Mouse (Mus musculus) MEL (cell line): ENCODE data around the gene Sgpp1. TPM values are rescaled to one million over a fixed set of nuclear protein-coding genes. Genes with fewer than 3 reads are reported as not detected.

Experiments
- DNase-seq: peaks from one replicate; pipeline ENCODE4 v3.0.0; 2011; ENCODE audit warnings: low read depth, low spot score
- H3K27ac ChIP-seq: 2 replicates; pipeline ENCODE4 v1.5.1; 2012; ENCODE audit warnings: low read depth, mild to moderate bottlenecking, control low read depth, low read length, moderate library complexity; ENCODE audit not compliant: control insufficient read depth
- H3K27me3 ChIP-seq, 2 experiments: fragments of 150-350 bp in 1 of 2; sonication (generic) in 1 of 2; 2 replicates each; pipeline ENCODE4 v1.6.1; 2012; ENCODE audit warnings: low read length in 2 of 2, mild to moderate bottlenecking in 2 of 2, improper control_type of control experiment in 1 of 2, moderate library complexity in 1 of 2; ENCODE audit not compliant: insufficient read depth in 2 of 2, control insufficient read depth in 1 of 2
- H3K36me3 ChIP-seq, 2 experiments: 2 replicates each; pipeline ENCODE4 v1.6.1; 2012 to 2014; ENCODE audit warnings: low read length in 2 of 2, improper control_type of control experiment in 1 of 2, inconsistent platforms in 1 of 2, mild to moderate bottlenecking in 1 of 2; ENCODE audit not compliant: insufficient read depth in 2 of 2, control insufficient read depth in 1 of 2
- H3K4me1 ChIP-seq, 2 experiments: fragments of 150-350 bp in 1 of 2; sonication (generic) in 1 of 2; 2 replicates each; pipeline ENCODE4 v1.6.1; 2012; ENCODE audit warnings: low read length in 2 of 2, improper control_type of control experiment in 1 of 2, mild to moderate bottlenecking in 1 of 2; ENCODE audit not compliant: insufficient read depth in 2 of 2, control insufficient read depth in 1 of 2
- H3K4me3 ChIP-seq, 2 experiments: fragments of 150-350 bp in 1 of 2; sonication (generic) in 1 of 2; 2 replicates each; pipeline ENCODE4 v1.5.1; 2012; ENCODE audit warnings: low read depth in 2 of 2, low read length in 2 of 2, mild to moderate bottlenecking in 2 of 2, moderate library complexity in 2 of 2, control low read depth in 1 of 2, improper control_type of control experiment in 1 of 2; ENCODE audit not compliant: control insufficient read depth in 1 of 2, insufficient read depth in 1 of 2
- H3K79me2 ChIP-seq: 2 replicates; pipeline ENCODE4 v1.6.1; 2012; ENCODE audit warnings: mild to moderate bottlenecking, low read length, moderate library complexity; ENCODE audit not compliant: control insufficient read depth, poor library complexity, insufficient read depth
- H3K9ac ChIP-seq: 2 replicates; pipeline ENCODE4 v1.6.1; 2012; ENCODE audit warnings: low read depth, mild to moderate bottlenecking, control low read depth, low read length, moderate library complexity; ENCODE audit not compliant: control insufficient read depth, poor library complexity, severe bottlenecking
- H3K9me3 ChIP-seq: fragments of 150-350 bp; sonication (generic); replicated peaks from 2 replicates; pipeline ENCODE4 v1.6.1; 2012; ENCODE audit warnings: mild to moderate bottlenecking, low read length, improper control_type of control experiment, moderate library complexity; ENCODE audit not compliant: insufficient read depth
- CHD1 ChIP-seq: IDR thresholded peaks from 2 replicates; pipeline ENCODE4 v1.6.1; 2012; ENCODE audit warnings: low read depth, mild to moderate bottlenecking, inconsistent platforms, low read length, improper control_type of control experiment
- CHD2 ChIP-seq: IDR thresholded peaks from 2 replicates; pipeline ENCODE4 v1.6.1; 2011; ENCODE audit warnings: low read length, improper control_type of control experiment
- E2F4 ChIP-seq: IDR thresholded peaks from 2 replicates; pipeline ENCODE4 v1.6.1; 2011; ENCODE audit warnings: low read depth, low read length, improper control_type of control experiment, borderline replicate concordance
- ELF1 ChIP-seq: IDR thresholded peaks from 2 replicates; pipeline ENCODE4 v1.6.1; 2014; ENCODE audit warnings: low read depth, mild to moderate bottlenecking, inconsistent platforms, low read length, improper control_type of control experiment, moderate library complexity
- EP300 ChIP-seq, 2 experiments: IDR thresholded peaks; 2 replicates each; pipeline ENCODE4 v1.6.1; 2011; ENCODE audit warnings: improper control_type of control experiment in 2 of 2, low read length in 2 of 2, low read depth in 1 of 2, mild to moderate bottlenecking in 1 of 2
- ETS1 ChIP-seq: IDR thresholded peaks from 2 replicates; pipeline ENCODE4 v1.6.1; 2012; ENCODE audit warnings: low read depth, mild to moderate bottlenecking, inconsistent platforms, low read length, improper control_type of control experiment, moderate library complexity
- GABPA ChIP-seq: IDR thresholded peaks from 2 replicates; pipeline ENCODE4 v1.6.1; 2012; ENCODE audit warnings: low read depth, mild to moderate bottlenecking, inconsistent platforms, low read length, improper control_type of control experiment, moderate library complexity
- GATA1 ChIP-seq: IDR thresholded peaks from 2 replicates; pipeline ENCODE4 v1.6.1; 2011; ENCODE audit warnings: low read depth, low read length, improper control_type of control experiment
- HCFC1 ChIP-seq: IDR thresholded peaks from 2 replicates; pipeline ENCODE4 v1.6.1; 2012; ENCODE audit warnings: low read depth, mild to moderate bottlenecking, inconsistent platforms, low read length, improper control_type of control experiment, moderate library complexity
- JUND ChIP-seq: IDR thresholded peaks from 2 replicates; pipeline ENCODE4 v1.6.1; 2011; ENCODE audit warnings: low read depth, mild to moderate bottlenecking, improper control_type of control experiment, low read length
- KAT2A ChIP-seq: conservative IDR thresholded peaks from 2 replicates; pipeline ENCODE4 v1.6.1; 2012; ENCODE audit warnings: low read depth, low read length, improper control_type of control experiment, inconsistent platforms
- MAFK ChIP-seq: IDR thresholded peaks from 2 replicates; pipeline ENCODE4 v1.6.1; 2011; ENCODE audit warnings: low read depth, mild to moderate bottlenecking, low read length, improper control_type of control experiment, borderline replicate concordance
- MAX ChIP-seq: IDR thresholded peaks from 2 replicates; pipeline ENCODE4 v1.6.1; 2011; ENCODE audit warnings: low read length, improper control_type of control experiment
- MAZ ChIP-seq: IDR thresholded peaks from 2 replicates; pipeline ENCODE4 v1.6.1; 2012; ENCODE audit warnings: low read depth, mild to moderate bottlenecking, inconsistent platforms, low read length, improper control_type of control experiment
- MEF2A ChIP-seq: IDR thresholded peaks from 2 replicates; pipeline ENCODE4 v1.6.1; 2014; ENCODE audit warnings: low read depth, mild to moderate bottlenecking, inconsistent platforms, low read length, improper control_type of control experiment; ENCODE audit not compliant: poor library complexity, insufficient replicate concordance, severe bottlenecking; ENCODE audit errors: extremely low read depth
- MXI1 ChIP-seq: IDR thresholded peaks from 2 replicates; pipeline ENCODE4 v1.6.1; 2011; ENCODE audit warnings: mild to moderate bottlenecking, low read depth, low read length, improper control_type of control experiment
- MYB ChIP-seq: IDR thresholded peaks from 2 replicates; pipeline ENCODE4 v1.6.1; 2011; ENCODE audit warnings: mild to moderate bottlenecking, low read depth, low read length, improper control_type of control experiment
- MYC ChIP-seq: IDR thresholded peaks from 2 replicates; pipeline ENCODE4 v1.6.1; 2011; ENCODE audit warnings: low read depth, mild to moderate bottlenecking, low read length, improper control_type of control experiment, moderate library complexity
- NRF1 ChIP-seq: IDR thresholded peaks from 2 replicates; pipeline ENCODE4 v1.6.1; 2014; ENCODE audit warnings: low read depth, mild to moderate bottlenecking, inconsistent platforms, low read length, improper control_type of control experiment, moderate library complexity; ENCODE audit not compliant: poor library complexity, insufficient read depth, severe bottlenecking
- POLR2A ChIP-seq, 2 experiments: IDR thresholded peaks; 2 replicates each; pipeline ENCODE4 v1.6.1; 2011 to 2012; ENCODE audit warnings: low read length in 2 of 2, mild to moderate bottlenecking in 2 of 2, control low read depth in 1 of 2, improper control_type of control experiment in 1 of 2, low read depth in 1 of 2, moderate library complexity in 1 of 2; ENCODE audit not compliant: control insufficient read depth in 1 of 2, insufficient read depth in 1 of 2, poor library complexity in 1 of 2
- POLR2AphosphoS2 ChIP-seq: IDR thresholded peaks from 2 replicates; pipeline ENCODE4 v1.6.1; 2011; ENCODE audit warnings: low read length, improper control_type of control experiment
- POLR2AphosphoS5 ChIP-seq: IDR thresholded peaks from 2 replicates; pipeline ENCODE4 v1.6.1; 2012; ENCODE audit warnings: low read depth, borderline replicate concordance, mild to moderate bottlenecking, inconsistent platforms, low read length, moderate library complexity, mixed read lengths
- RAD21 ChIP-seq: IDR thresholded peaks from 2 replicates; pipeline ENCODE4 v1.6.1; 2011; ENCODE audit warnings: mild to moderate bottlenecking, low read depth, low read length, improper control_type of control experiment
- RCOR1 ChIP-seq: IDR thresholded peaks from 2 replicates; pipeline ENCODE4 v1.6.1; 2012; ENCODE audit warnings: low read depth, mild to moderate bottlenecking, inconsistent platforms, low read length, improper control_type of control experiment
- SIN3A ChIP-seq: IDR thresholded peaks from 2 replicates; pipeline ENCODE4 v1.6.1; 2012; ENCODE audit warnings: low read length, improper control_type of control experiment, inconsistent platforms
- SMC3 ChIP-seq: IDR thresholded peaks from 2 replicates; pipeline ENCODE4 v1.6.1; 2011; ENCODE audit warnings: low read depth, low read length, improper control_type of control experiment
- TAL1 ChIP-seq: IDR thresholded peaks from 2 replicates; pipeline ENCODE4 v1.6.1; 2012; ENCODE audit warnings: mild to moderate bottlenecking, inconsistent platforms, low read length, moderate library complexity, mixed read lengths
- TBP ChIP-seq: IDR thresholded peaks from 2 replicates; pipeline ENCODE4 v1.8.0; 2011; ENCODE audit warnings: low read depth, low read length, improper control_type of control experiment
- TCF12 ChIP-seq: IDR thresholded peaks from 2 replicates; pipeline ENCODE4 v1.6.1; 2014; ENCODE audit warnings: low read depth, mild to moderate bottlenecking, inconsistent platforms, low read length, improper control_type of control experiment, moderate library complexity
- UBTF ChIP-seq: IDR thresholded peaks from 2 replicates; pipeline ENCODE4 v1.6.1; 2012; ENCODE audit warnings: low read depth, mild to moderate bottlenecking, inconsistent platforms, low read length, improper control_type of control experiment, moderate library complexity, borderline replicate concordance; ENCODE audit not compliant: insufficient read depth
- USF1 ChIP-seq: IDR thresholded peaks from 2 replicates; pipeline ENCODE4 v1.6.1; 2014; ENCODE audit warnings: low read depth, mild to moderate bottlenecking, inconsistent platforms, low read length, improper control_type of control experiment, moderate library complexity
- USF2 ChIP-seq, 2 experiments: IDR thresholded peaks; 2 replicates each; pipeline ENCODE4 v1.6.1; 2011 to 2012; ENCODE audit warnings: improper control_type of control experiment in 2 of 2, low read length in 2 of 2, borderline replicate concordance in 1 of 2, inconsistent platforms in 1 of 2, low read depth in 1 of 2, mild to moderate bottlenecking in 1 of 2; ENCODE audit not compliant: insufficient read depth in 1 of 2
- ZC3H11A ChIP-seq: IDR thresholded peaks from 2 replicates; pipeline ENCODE4 v1.6.1; 2012; ENCODE audit warnings: low read depth, mild to moderate bottlenecking, inconsistent platforms, low read length, improper control_type of control experiment
- ZKSCAN1 ChIP-seq: IDR thresholded peaks from 2 replicates; pipeline ENCODE4 v1.6.1; 2012; ENCODE audit warnings: low read depth, mild to moderate bottlenecking, inconsistent platforms, low read length, improper control_type of control experiment, moderate library complexity
- ZMIZ1 ChIP-seq: IDR thresholded peaks from 2 replicates; pipeline ENCODE4 v1.6.1; 2012; ENCODE audit warnings: low read depth, mild to moderate bottlenecking, inconsistent platforms, low read length, improper control_type of control experiment, moderate library complexity
- ZNF384 ChIP-seq: IDR thresholded peaks from 2 replicates; pipeline ENCODE4 v1.6.1; 2012; ENCODE audit warnings: low read depth, mild to moderate bottlenecking, inconsistent platforms, low read length, improper control_type of control experiment
- polyA plus RNA-seq, 2 experiments: library from polyadenylated mRNA; stranded (reverse) in 1 of 2; unstranded in 1 of 2; fragments of >175 nt in 1 of 2; fragments of >200 nt in 1 of 2; gene quantifications; 2 replicates each; pipeline versions ENCODE4 v1.2.1 to v1.2.4; 2012; ENCODE audit warnings: low replicate concordance in 2 of 2, low read depth in 1 of 2; ENCODE audit not compliant: insufficient read length in 2 of 2, insufficient read depth in 1 of 2, missing spikeins in 1 of 2
- total RNA-seq: library from RNA; depleted of rRNA; stranded (reverse); fragments of 300-350 nt; gene quantifications from 2 replicates; pipeline ENCODE4 v1.2.3, GENCODE M21; 2012

The Sgpp1 gene
- total and polyA plus RNA-seq, 3 experiments = 22.7 to 28.8 TPM; not detected in 1

DNA sequence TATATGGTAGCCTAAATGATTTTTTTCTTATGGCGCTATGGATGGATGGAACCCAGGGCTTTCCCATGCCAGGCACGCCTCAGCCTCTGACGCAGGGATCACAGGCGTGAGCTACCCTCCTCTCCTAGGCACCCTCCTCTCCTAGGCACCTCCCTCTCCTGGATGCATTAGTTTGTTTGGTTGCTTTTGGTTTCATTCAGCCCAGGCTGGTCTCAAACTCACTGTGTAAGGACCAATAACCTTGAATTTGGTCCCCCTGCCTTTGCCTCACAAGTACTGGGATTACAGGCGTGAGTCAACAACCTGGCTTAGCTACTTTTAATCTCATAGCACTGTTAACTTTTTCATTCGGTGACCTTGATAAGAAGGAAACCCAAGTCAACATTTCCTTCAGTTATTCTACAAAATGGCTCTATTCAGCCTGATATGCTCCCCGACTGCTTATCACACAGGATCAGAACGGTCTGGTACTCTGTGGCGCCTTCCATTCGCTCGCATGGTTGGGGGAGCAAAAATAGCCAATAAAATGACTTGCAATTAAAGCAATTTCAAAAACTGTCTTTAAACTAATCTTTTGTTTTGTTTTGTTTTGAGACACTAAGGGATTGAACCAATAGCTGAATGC lies 11.6 kb downstream of the Sgpp1 start:
- Histone ChIP-seq H3K4me3 (peak overlapping the region; percentile 52 to 56), H3K27ac (peak overlapping the region; percentile 99), H3K9ac (peak overlapping the region; percentile 48), H3K36me3 (peaks cover 5 to 32% of the 10 kb centered on the region in 2 experiments), H3K79me2 (peaks cover 29% of the 10 kb centered on the region), H3K9me3 (no peaks in the 10 kb centered on the region), H3K27me3 (no peaks in the 10 kb centered on the region), H3K4me1 (peaks cover 7 to 27% of the 10 kb centered on the region in 2 experiments)
- peak; percentile 90 for DNase-seq
- TF ChIP-seq GATA1 = peak; percentile 97
- peak; percentile 91 for TF ChIP-seq ETS1
- 0 out of 2 replicates have a peak, but pooled peaks have one; percentile 21 for TF ChIP-seq ELF1
- no peak for TF ChIP-seq RAD21
- no peak; the same call in none of the 2 replicates for TF ChIP-seq MAX
- peak; percentile 56 for TF ChIP-seq MYC
- TF ChIP-seq HCFC1 = peak; percentile 50
- TF ChIP-seq UBTF = no peak
- peak; percentile 1; the same call in 1 of the 2 replicates for TF ChIP-seq ZC3H11A
- TF ChIP-seq USF2 (IDR thresholded peaks at IDR 0.05; ENCODE audit: borderline replicate concordance in 1 of 2, insufficient read depth in 1 of 2, low read depth in 1 of 2, low read length in 2 of 2) = no peak
- TF ChIP-seq MAFK = no peak
- peak; percentile 36; the same call in 1 of the 2 replicates for TF ChIP-seq POLR2AphosphoS2
- 0 out of 2 replicates have a peak, but pooled peaks have one; percentile 75 for TF ChIP-seq MAZ
- 0 out of 2 replicates have a peak, but pooled peaks have one; percentile 5 for TF ChIP-seq ZNF384
- TF ChIP-seq MEF2A = peak; percentile 43; the same call in 1 of the 2 replicates
- no peak for TF ChIP-seq E2F4
- no peak for TF ChIP-seq KAT2A
- TF ChIP-seq EP300 (IDR thresholded peaks at IDR 0.05; ENCODE audit: low read depth in 1 of 2, low read length in 2 of 2) = peak; percentile 96 to 97
- TF ChIP-seq CHD2 = peak; percentile 33; the same call in 1 of the 2 replicates
- peak; percentile 75 for TF ChIP-seq CHD1
- TF ChIP-seq USF1 = no peak
- peak; percentile 89 for TF ChIP-seq SIN3A
- no peak for TF ChIP-seq JUND
- TF ChIP-seq RCOR1 = peak; percentile 92
- TF ChIP-seq TAL1 = peak; percentile 43
- peak in 1 of 2 experiments; percentile 42; a peak in 1 of 4 replicates for TF ChIP-seq POLR2A (IDR thresholded peaks at IDR 0.05; ENCODE audit: control insufficient read depth in 1 of 2, insufficient read depth in 1 of 2, low read depth in 1 of 2, low read length in 2 of 2, poor library complexity in 1 of 2)
- peak; percentile 78; the same call in 1 of the 2 replicates for TF ChIP-seq ZMIZ1
- TF ChIP-seq TBP = peak; percentile 69
- peak; percentile 93 for TF ChIP-seq TCF12
- TF ChIP-seq MXI1 = peak; percentile 77
- no peak for TF ChIP-seq SMC3
- TF ChIP-seq MYB = peak; percentile 92
- TF ChIP-seq ZKSCAN1 = no peak
- TF ChIP-seq POLR2AphosphoS5 = no peak
- TF ChIP-seq GABPA = no peak
- TF ChIP-seq NRF1 = no peak
